Mouse (Mus musculus): ENCODE measurements around the gene Pck1.
A peak's percentile ranks its signal among the peaks of the same experiment; 100 is the strongest.

Pck1 gene

GRCm38 (mm10) chr2:173173521-173174511, 21.0 kb downstream of the Pck1 start:
- peak; percentile 41 for DNase-seq (ENCODE audit: low read depth, low spot score)

GRCm38 (mm10) chr2:173174569-173174968, 21.7 kb downstream of the Pck1 start:
- DNase-seq (ENCODE audit: low read depth, low spot score): no peak

GRCm38 (mm10) chr2:173175703-173176102, 22.9 kb downstream of the Pck1 start:
- no peak for DNase-seq (ENCODE audit: low read depth, low spot score)

- no peak for DNase-seq (ENCODE audit: low read depth, low spot score)
Measured at GRCm38 (mm10) chr2:173177481-173177880, 24.6 kb downstream of the Pck1 start.

GRCm38 (mm10) chr2:173177951-173178350, 25.1 kb downstream of the Pck1 start:
- no peak for DNase-seq (ENCODE audit: low read depth, low spot score)

- no peak for DNase-seq (ENCODE audit: low read depth, low spot score)
Measured at GRCm38 (mm10) chr2:173179046-173179445, 26.2 kb downstream of the Pck1 start.

GRCm38 (mm10) chr2:173180026-173180425, 27.2 kb downstream of the Pck1 start:
- DNase-seq (ENCODE audit: low read depth, low spot score): no peak

GRCm38 (mm10) chr2:173180721-173181388, 28.0 kb downstream of the Pck1 start:
- DNase-seq (ENCODE audit: low read depth, low spot score): no peak

- no peak for DNase-seq (ENCODE audit: low read depth, low spot score)
Measured at GRCm38 (mm10) chr2:173181486-173181885, 28.6 kb downstream of the Pck1 start.

- no peak for DNase-seq (ENCODE audit: low read depth, low spot score)
Measured at GRCm38 (mm10) chr2:173181901-173182300, 29.1 kb downstream of the Pck1 start.

GRCm38 (mm10) chr2:173182796-173183195, 29.9 kb downstream of the Pck1 start:
- no peak for DNase-seq (ENCODE audit: low read depth, low spot score)

- no peak for DNase-seq (ENCODE audit: low read depth, low spot score)
Measured at GRCm38 (mm10) chr2:173183311-173183710, 30.5 kb downstream of the Pck1 start.

- peak; percentile 36 for DNase-seq (ENCODE audit: low read depth, low spot score)
Measured at GRCm38 (mm10) chr2:173183836-173184460, 31.1 kb downstream of the Pck1 start.

GRCm38 (mm10) chr2:173184475-173185080, 31.7 kb downstream of the Pck1 start:
- DNase-seq (ENCODE audit: low read depth, low spot score): no peak

GRCm38 (mm10) chr2:173185282-173185681, 32.4 kb downstream of the Pck1 start:
- DNase-seq (ENCODE audit: low read depth, low spot score): no peak

GRCm38 (mm10) chr2:173186047-173186943, 33.4 kb downstream of the Pck1 start:
- DNase-seq (ENCODE audit: low read depth, low spot score): peak; percentile 65

- DNase-seq (ENCODE audit: low read depth, low spot score): no peak
Measured at GRCm38 (mm10) chr2:173187182-173187855, 34.5 kb downstream of the Pck1 start.

GRCm38 (mm10) chr2:173194796-173195195, 41.9 kb downstream of the Pck1 start:
- no peak for DNase-seq (ENCODE audit: low read depth, low spot score)

GRCm38 (mm10) chr2:173202924-173203689, 50.3 kb downstream of the Pck1 start:
- no peak for DNase-seq (ENCODE audit: low read depth, low spot score)

All from skeletal muscle tissue, adult 2 months (tissue).